Mouse (Mus musculus) granulocyte monocyte progenitor cell, adult 5-6 weeks (primary cell): ENCODE measurements around the gene Gabrb2. TPM values are rescaled to one million over a fixed set of nuclear protein-coding genes. Genes with fewer than 3 reads are reported as not detected.

Source experiments
- ATAC-seq: replicated peaks from 2 replicates; pipeline ENCODE4 v1.8.0; 2016; ENCODE audit warnings: mild to moderate bottlenecking, moderate TSS enrichment, inconsistent platforms; ENCODE audit not compliant: poor library complexity, severe bottlenecking
- total RNA-seq, 2 experiments: library from RNA; stranded (forward) in 1 of 2; stranded (reverse) in 1 of 2; fragments of 200-712, 200-1000 nt in 1 of 2; fragments of >200 nt in 1 of 2; fragmentation: Nextera tagmentation in 1 of 2; gene quantifications; 2 replicates each; pipeline ENCODE4 v1.2.3; 2014 to 2017

The Gabrb2 gene
- total RNA-seq (2014; fragmentation: Nextera tagmentation) = not detected in 2 replicates
- not detected in 2 replicates for total RNA-seq (2017)

DNA sequence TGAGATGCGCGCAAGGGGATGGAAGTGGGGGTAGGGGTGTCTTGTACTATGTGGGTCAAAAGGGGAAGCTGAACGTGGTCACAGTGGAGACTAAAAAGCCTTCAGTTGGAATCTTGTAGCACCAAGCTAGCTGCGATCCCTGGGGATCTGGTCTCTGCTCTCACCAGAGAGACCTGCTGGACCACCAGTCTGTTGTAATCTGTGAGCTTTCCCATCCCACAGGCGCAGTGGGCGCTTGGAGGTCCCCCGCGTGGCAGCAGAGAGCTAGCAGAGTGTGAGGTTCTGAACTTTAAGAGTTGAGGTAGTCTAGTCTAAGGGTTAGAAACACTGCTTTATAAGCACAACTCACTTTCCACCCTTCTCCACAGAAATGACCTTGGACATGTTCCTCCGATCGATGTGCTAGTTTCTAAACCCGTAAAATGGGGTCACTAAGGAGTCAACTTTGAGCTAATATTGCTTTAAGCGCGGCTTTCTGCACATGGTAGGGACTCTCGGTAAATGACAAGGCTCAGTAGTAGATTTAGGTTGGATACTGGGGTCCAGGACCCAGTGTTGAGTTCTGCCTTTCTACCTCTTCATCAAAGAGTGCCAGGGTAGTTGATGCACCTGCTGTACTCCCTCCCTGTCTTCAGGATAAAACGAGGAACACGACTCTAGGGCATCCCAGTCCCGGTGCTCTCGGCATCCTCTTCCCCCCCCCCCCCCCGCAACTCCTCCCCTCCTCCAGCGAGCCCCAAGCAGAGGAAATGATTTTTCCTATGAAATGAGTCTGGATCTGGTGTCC, at the start of gene Gabrb2:
Gabrb2 (plus strand) TSS at position 762 of the 787 bp plus-strand sequence.
- no peak for ATAC-seq

- ATAC-seq = no peak
These were observed 40.6 kb upstream of the Gabrb2 start for GRCm38 (mm10) chr11:42378983-42379382.

GRCm38 (mm10) chr11:42386486-42386885, 33.1 kb upstream of the Gabrb2 start:
- ATAC-seq = no peak

DNA sequence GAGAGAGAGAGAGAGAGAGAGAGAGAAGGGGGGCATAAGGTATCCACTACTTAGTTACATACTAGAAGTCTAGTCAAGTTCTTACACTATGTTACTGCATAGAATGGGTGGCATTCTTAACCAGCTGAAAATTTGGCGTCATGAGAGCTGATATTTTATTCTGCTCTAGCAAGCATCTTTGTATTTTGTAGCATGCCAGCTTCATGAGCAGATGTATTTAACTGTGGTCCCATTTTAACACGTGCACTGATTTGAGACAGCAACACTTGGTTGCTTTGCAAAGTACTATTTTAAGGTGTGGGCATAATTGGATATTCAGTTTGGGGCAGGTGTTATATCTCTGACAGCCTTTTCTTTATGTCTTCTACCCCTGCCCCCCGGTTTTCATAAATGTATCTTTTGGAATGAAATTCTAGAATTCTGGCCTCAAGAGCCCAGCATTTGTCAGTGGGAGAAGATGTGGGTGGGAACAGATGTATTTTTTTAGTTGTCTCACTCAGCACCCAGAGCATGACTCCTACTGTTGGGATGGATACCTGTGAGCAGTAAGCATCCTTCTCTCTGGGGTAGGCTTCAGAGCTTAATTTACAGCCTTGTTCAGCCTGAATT, 28.8 kb upstream of the Gabrb2 start:
- no peak for ATAC-seq

DNA sequence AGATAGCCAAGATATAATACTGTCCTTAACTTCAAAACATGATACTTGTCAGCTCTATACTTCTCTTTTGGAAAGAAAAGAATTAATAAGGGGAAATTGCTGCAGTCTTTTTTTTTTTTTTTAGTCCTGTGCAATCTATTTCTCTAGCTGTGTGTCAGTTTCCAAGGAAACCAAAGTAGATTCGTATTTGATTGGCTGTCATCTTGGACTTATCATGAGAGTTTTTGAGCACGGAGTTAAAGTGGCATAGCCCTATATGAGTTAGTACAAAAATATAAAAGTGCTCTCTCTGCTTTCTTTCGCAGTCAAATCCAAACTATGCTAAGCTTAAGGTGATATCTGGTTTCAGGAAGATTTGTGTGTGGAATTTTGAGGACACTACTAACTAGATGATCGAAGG, 26.1 kb upstream of the Gabrb2 start:
- no peak for ATAC-seq

- ATAC-seq = no peak
These were observed 455 bp downstream of the Gabrb2 start for GRCm38 (mm10) chr11:42419791-42420633.

DNA sequence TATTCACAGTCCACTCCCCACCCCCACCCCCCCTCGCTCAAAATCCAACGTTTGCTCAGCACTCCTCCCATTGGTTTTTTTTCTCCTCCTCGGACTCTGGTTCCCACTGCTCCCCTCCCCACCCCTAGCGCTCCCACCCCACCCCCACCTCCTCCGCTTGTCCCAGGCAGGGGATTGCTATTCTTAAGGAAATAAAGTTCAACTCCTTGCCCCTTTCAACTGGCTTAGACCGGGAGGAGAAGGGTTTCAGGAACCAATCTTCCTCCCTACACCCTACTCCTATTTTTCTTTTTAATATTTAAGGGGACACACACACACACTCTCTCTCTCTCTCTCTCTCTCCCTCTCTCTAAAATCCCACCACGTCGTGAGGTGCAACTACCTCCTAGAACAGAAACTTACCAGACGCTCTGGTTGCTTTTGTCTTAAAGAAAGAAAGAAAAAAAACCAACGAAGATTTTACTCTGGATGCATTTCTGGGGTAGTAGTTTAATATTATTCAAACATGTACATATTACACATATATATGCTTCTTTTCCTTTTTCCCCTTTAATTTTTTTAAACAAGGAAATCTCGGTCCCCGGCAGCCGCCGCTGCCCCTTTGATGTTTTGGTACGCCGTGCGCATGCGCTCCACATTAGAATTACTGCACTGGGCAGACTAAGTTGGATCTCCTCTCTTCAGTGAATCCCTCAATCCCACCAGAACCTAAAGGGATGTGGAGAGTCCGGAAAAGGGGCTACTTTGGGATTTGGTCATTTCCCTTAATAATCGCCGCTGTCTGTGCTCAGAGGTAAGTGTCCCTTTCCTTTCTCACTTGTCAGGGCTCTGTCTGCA, 1.3 kb downstream of the Gabrb2 start:
- ATAC-seq = no peak

DNA sequence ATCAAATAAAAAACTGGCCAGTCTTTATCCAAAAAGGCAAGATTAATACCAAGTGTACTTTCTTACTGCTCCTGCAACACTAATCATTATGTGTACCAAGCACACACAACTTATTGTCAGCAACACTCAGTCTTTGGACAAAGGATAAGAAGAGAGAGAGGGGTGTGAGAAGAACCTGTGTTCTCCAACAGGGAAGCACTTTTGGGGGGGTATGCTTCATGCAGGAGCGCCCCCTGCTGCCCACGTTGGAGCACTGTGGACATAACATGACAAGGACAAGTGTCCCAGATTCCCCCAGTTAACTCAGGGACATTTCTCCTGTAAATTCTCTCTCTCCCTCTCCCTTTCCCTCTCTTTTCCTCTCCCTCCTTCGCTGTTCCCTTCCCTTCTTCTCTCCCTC, 3.7 kb downstream of the Gabrb2 start:
- ATAC-seq = no peak

DNA sequence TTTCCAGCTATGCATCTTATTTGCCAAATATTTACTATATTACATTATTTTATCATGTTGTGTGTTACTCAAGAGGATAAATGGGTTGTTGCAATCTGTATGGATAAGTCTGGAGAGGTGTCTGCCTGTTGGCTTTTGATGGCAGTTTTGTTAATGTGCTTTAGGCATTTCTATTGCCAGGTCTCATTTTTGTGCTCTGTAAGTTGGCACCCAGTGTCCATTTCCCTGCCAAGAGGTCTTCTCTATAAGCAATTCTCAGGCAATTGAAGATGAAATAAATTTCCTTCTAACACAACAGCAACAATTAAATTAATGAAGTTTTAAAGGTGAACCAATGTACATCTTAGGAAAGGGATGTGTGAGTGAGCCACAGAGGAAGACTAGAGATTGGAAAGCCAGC, 11.9 kb downstream of the Gabrb2 start:
- ATAC-seq = no peak

DNA sequence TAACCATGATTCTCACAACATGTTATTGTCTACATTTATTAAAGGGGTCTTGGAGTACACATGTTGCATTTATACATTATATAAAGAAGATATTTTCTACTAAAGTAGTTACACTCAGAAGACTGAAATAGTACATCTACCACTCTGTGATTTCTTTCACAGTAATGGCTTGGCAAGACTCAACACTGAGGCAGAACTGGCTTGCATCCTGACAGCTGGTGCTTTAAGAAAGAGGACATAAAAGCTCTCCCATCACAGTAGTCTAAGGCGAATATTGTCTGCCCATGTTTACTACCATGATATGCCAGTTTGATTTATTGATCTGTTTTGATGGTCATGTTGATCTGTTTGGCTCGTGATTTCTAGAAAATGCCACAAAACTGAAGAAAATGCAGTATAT, 19.4 kb downstream of the Gabrb2 start:
- ATAC-seq = no peak

GRCm38 (mm10) chr11:42443641-42444040, 24.1 kb downstream of the Gabrb2 start:
- no peak for ATAC-seq

DNA sequence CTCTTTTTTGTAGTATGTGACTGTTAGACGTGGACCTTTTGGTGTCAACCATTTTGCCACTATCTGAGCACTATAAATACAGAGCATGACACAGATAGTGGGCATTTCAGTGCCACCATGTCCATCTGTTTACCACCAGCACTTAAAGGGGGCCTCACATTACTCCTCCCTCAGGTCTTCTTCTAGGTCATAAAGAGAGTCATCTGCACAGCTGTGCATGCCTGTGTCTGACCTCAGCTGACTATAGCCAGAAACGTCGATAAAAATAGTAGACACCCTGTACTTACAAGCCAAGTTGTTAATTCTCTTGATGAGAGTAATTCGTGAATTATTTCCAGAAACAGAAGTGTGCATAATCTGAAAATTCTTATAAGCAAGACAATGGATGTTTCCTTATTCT, 29.4 kb downstream of the Gabrb2 start:
- ATAC-seq = no peak

DNA sequence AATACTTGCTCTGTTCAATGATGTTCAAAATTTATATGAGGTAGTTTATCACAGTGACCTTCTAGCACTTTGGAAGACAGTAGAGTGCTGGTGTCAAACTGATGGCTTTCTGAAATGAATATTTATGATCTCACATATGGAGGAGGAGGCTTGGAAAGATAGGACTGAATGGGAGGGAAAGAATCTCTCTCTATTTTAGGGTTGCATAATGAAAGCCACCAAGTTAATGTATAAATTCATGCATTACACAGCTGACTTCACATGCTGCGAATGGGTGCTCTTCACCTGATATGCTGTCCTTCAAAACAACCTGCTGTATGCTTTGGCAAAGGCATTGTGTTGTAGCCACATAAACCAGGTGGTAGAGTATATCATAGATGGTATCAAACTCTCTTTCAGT, 44.6 kb downstream of the Gabrb2 start:
- ATAC-seq = no peak

GRCm38 (mm10) chr11:42468381-42468780, 48.8 kb downstream of the Gabrb2 start:
- no peak for ATAC-seq

- no peak for ATAC-seq
These were observed 55.0 kb downstream of the Gabrb2 start for GRCm38 (mm10) chr11:42474523-42474922.

- no peak for ATAC-seq
These were observed 68.1 kb downstream of the Gabrb2 start for GRCm38 (mm10) chr11:42487625-42488024.

GRCm38 (mm10) chr11:42501166-42501565, 81.6 kb downstream of the Gabrb2 start:
- no peak for ATAC-seq

DNA sequence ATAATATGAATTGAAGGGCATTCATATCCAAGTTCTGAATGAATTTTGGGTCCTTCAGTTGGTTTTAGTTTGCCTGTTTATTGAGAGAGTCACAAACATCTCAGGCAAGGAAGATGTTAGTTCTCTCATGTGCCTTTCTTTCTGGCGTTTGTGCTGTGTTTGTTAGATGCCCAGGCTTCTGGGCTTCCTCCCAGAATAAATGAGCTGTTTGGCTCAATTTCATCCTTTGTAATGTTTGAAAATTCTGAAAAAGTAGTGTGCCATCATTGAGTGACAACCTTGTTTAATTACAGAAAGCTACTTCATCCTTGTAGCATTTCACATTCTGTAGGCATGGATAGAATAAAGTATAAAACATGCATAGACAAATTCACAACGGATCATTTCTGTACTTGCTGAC, 85.9 kb downstream of the Gabrb2 start:
- no peak for ATAC-seq

GRCm38 (mm10) chr11:42505911-42506310, 86.4 kb downstream of the Gabrb2 start:
- no peak for ATAC-seq

- ATAC-seq = no peak
These were observed 102.4 kb downstream of the Gabrb2 start for GRCm38 (mm10) chr11:42521960-42522359.
